Mouse (Mus musculus) 416B (cell line): Measurements from ENCODE around the gene Gm20661.
A peak's percentile ranks its signal among the peaks of the same experiment; 100 is the strongest.

Experiments
- DNase-seq: peaks from one replicate; pipeline ENCODE4 v3.0.0; 2011; ENCODE audit warnings: low read depth

The Gm20661 gene

GRCm38 (mm10) chr9:107967437-107967836 lies 15.4 kb upstream of the Gm20661 start:
- no peak for DNase-seq

- no peak for DNase-seq
Observed at GRCm38 (mm10) chr9:107968531-107968930, 14.3 kb upstream of the Gm20661 start.

GRCm38 (mm10) chr9:107970311-107970710 lies 12.5 kb upstream of the Gm20661 start:
- no peak for DNase-seq

- DNase-seq = peak; percentile 99
Observed at GRCm38 (mm10) chr9:107971690-107972541, 10.9 kb upstream of the Gm20661 start.

- peak; percentile 65 for DNase-seq
Observed at GRCm38 (mm10) chr9:107974491-107975171, 8.2 kb upstream of the Gm20661 start.

GRCm38 (mm10) chr9:107975399-107976386 lies 7.2 kb upstream of the Gm20661 start, which contains the start of gene Uba7:
Gene Uba7, plus strand, starts transcription at chr9:107975505.
- DNase-seq = peak; percentile 95

- DNase-seq = no peak
Observed at GRCm38 (mm10) chr9:107978815-107979214, 4.0 kb upstream of the Gm20661 start.

- DNase-seq = peak; percentile 67
Observed at GRCm38 (mm10) chr9:107981684-107982605, 913 bp upstream of the Gm20661 start.

GRCm38 (mm10) chr9:107983421-107983890 lies 598 bp downstream of the Gm20661 start:
- DNase-seq = peak; percentile 98

GRCm38 (mm10) chr9:107984052-107984753 lies 1.3 kb downstream of the Gm20661 start:
- DNase-seq = no peak

GRCm38 (mm10) chr9:107984754-107985055 lies 1.8 kb downstream of the Gm20661 start:
- DNase-seq = no peak

GRCm38 (mm10) chr9:107985131-107986119 lies 2.6 kb downstream of the Gm20661 start, which contains the start of gene Inka1:
Gene Inka1, minus strand, starts transcription at chr9:107985879.
- peak; percentile 93 for DNase-seq

GRCm38 (mm10) chr9:107986376-107986775 lies 3.5 kb downstream of the Gm20661 start:
- DNase-seq = peak; percentile 86

- no peak for DNase-seq
Observed at GRCm38 (mm10) chr9:107987950-107988349, 5.1 kb downstream of the Gm20661 start.

GRCm38 (mm10) chr9:107992197-107992596 lies 9.3 kb downstream of the Gm20661 start, which contains the start of gene Cdhr4:
Gene Cdhr4, plus strand, starts transcription at chr9:107992497.
- no peak for DNase-seq

GRCm38 (mm10) chr9:107993013-107993412 lies 10.2 kb downstream of the Gm20661 start:
- DNase-seq = no peak

- peak; percentile 57 for DNase-seq
Observed at GRCm38 (mm10) chr9:107994464-107994863, 11.6 kb downstream of the Gm20661 start.

- no peak for DNase-seq
Observed at GRCm38 (mm10) chr9:107995513-107995912, 12.7 kb downstream of the Gm20661 start.

- no peak for DNase-seq
Observed at GRCm38 (mm10) chr9:107996049-107996448, 13.2 kb downstream of the Gm20661 start, which contains the start of gene Gm20662. Gene Gm20662, plus strand, starts transcription at chr9:107996349.
